Mouse (Mus musculus): ENCODE results near the gene Unkl. TPM values are rescaled to one million over a fixed set of nuclear protein-coding genes. Genes with fewer than 3 reads are reported as not detected.
"Not testable (repeated sequence)": the region's sequence is repeated elsewhere in the genome, so short reads cannot be mapped to it uniquely, and the experiment has no call there.

Unkl gene
- total RNA-seq, 4 experiments from 2014 or later = 18.4 to 36.4 (median 26.2) TPM

GRCm38 (mm10) chr17:25220746-25221145, 32.5 kb downstream of the Unkl start:
- no peak for DNase-seq

- peak; percentile 50 for DNase-seq
These were observed 33.8 kb downstream of the Unkl start for GRCm38 (mm10) chr17:25221821-25222503.

GRCm38 (mm10) chr17:25222504-25222940, 34.3 kb downstream of the Unkl start:
- peak; percentile 29 for DNase-seq

GRCm38 (mm10) chr17:25222951-25223601, 34.9 kb downstream of the Unkl start:
- DNase-seq = no peak

GRCm38 (mm10) chr17:25224586-25225222, 36.5 kb downstream of the Unkl start:
- no peak for DNase-seq

- no peak for DNase-seq
These were observed 37.5 kb downstream of the Unkl start for GRCm38 (mm10) chr17:25225659-25226058.

- no peak for DNase-seq
These were observed 39.8 kb downstream of the Unkl start for GRCm38 (mm10) chr17:25227991-25228390.

GRCm38 (mm10) chr17:25230014-25230655, 41.9 kb downstream of the Unkl start:
- DNase-seq = not testable (repeated sequence)

- DNase-seq = no peak
These were observed 42.5 kb downstream of the Unkl start for GRCm38 (mm10) chr17:25230700-25231099.

- not testable (repeated sequence) for DNase-seq
These were observed 43.4 kb downstream of the Unkl start for GRCm38 (mm10) chr17:25231621-25232020.

GRCm38 (mm10) chr17:25235635-25236034, 47.4 kb downstream of the Unkl start:
- no peak for DNase-seq

- DNase-seq = peak; percentile 75
These were observed 51.8 kb downstream of the Unkl start, which contains the start of the genes Gnptg and Tsr3 for GRCm38 (mm10) chr17:25239695-25240636. Gene Gnptg, minus strand, starts transcription at chr17:25240124. Gene Tsr3, plus strand, starts transcription at chr17:25240170.

GRCm38 (mm10) chr17:25243131-25243780, 55.1 kb downstream of the Unkl start:
- DNase-seq = no peak

- DNase-seq = no peak
These were observed 56.0 kb downstream of the Unkl start for GRCm38 (mm10) chr17:25244239-25244638.

GRCm38 (mm10) chr17:25248033-25248750, 60.0 kb downstream of the Unkl start:
- DNase-seq = no peak

- no peak for DNase-seq
These were observed 62.1 kb downstream of the Unkl start for GRCm38 (mm10) chr17:25250181-25250835.

GRCm38 (mm10) chr17:25252643-25253042, 64.4 kb downstream of the Unkl start:
- DNase-seq = no peak

GRCm38 (mm10) chr17:25253760-25254159, 65.6 kb downstream of the Unkl start:
- DNase-seq = no peak

GRCm38 (mm10) chr17:25255110-25255509, 66.9 kb downstream of the Unkl start:
- no peak for DNase-seq

All from adrenal gland, adult 8-10 months (tissue).